Mouse (Mus musculus): ENCODE data around the gene Cnot1. TPM values are rescaled to one million over a fixed set of nuclear protein-coding genes. Genes with fewer than 3 reads are reported as not detected.

The Cnot1 gene
- total and polyA plus RNA-seq, 3 experiments, result 119 to 3,440 (median 259) TPM

DNA sequence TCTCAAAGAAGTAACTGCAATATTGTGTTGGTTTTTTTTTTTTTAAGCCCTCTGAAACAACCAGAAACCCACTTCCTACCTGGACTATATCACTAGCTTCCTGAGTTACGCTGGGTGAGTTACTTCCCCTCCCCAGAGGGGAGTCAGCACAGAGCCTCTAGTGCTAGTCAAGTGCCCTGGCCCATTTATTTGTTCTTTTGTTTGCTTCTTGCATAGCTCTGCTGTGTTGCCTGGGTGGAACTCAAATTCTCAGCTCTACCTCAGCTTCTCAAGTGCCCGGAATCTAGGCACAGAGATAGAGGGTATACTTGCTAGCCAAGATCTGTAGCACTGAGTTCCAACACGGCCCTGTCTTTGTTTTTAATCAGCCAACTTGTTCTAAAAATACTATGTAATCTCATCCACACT, 2.9 kb upstream of the Cnot1 start:
- H3K4me3 ChIP-seq (ENCODE audit: control insufficient read depth in 1 of 2, insufficient read depth in 1 of 2, low read depth in 2 of 2, low read length in 2 of 2), result peak overlapping the region; percentile 18 to 26; a peak in 3 of 4 replicates
- H3K9me3 ChIP-seq (replicated peaks; ENCODE audit: insufficient read depth, low read length), result no peaks in the 10 kb centered on the region
- peaks cover 23% of the 10 kb centered on the region for H3K79me2 ChIP-seq (ENCODE audit: control insufficient read depth, insufficient read depth, low read length, poor library complexity)
- peak overlapping the region; percentile 61 for H3K9ac ChIP-seq (ENCODE audit: control insufficient read depth, low read depth, low read length, poor library complexity, severe bottlenecking)
- peaks cover 12 to 21% of the 10 kb centered on the region in 2 experiments for H3K4me1 ChIP-seq (ENCODE audit: control insufficient read depth in 1 of 2, insufficient read depth in 2 of 2, low read length in 2 of 2)
- H3K27ac ChIP-seq (ENCODE audit: control insufficient read depth, low read depth, low read length), result peak overlapping the region; percentile 70
- TF ChIP-seq NRF1 (IDR thresholded peaks at IDR 0.05; ENCODE audit: insufficient read depth, low read depth, low read length, poor library complexity, severe bottlenecking), result no peak
- peak; percentile 83 for TF ChIP-seq ZNF384 (IDR thresholded peaks at IDR 0.05; ENCODE audit: low read depth, low read length)
- peak; percentile 52; the same call in 1 of the 2 replicates for TF ChIP-seq ELF1 (IDR thresholded peaks at IDR 0.05; ENCODE audit: low read depth, low read length)
- TF ChIP-seq RCOR1 (IDR thresholded peaks at IDR 0.05; ENCODE audit: low read depth, low read length), result no peak
- TF ChIP-seq SMC3 (IDR thresholded peaks at IDR 0.05; ENCODE audit: low read depth, low read length), result no peak
- 0 out of 2 replicates have a peak, but pooled peaks have one; percentile 24 for TF ChIP-seq TBP (IDR thresholded peaks at IDR 0.05; ENCODE audit: low read depth, low read length)
- TF ChIP-seq POLR2A (IDR thresholded peaks at IDR 0.05; ENCODE audit: control insufficient read depth in 1 of 2, insufficient read depth in 1 of 2, low read depth in 1 of 2, low read length in 2 of 2, poor library complexity in 1 of 2), result 0 out of 4 replicates have a peak, but pooled peaks of 1 of the 2 experiments have one; percentile 35
- peak; percentile 31; the same call in 1 of the 2 replicates for TF ChIP-seq MAZ (IDR thresholded peaks at IDR 0.05; ENCODE audit: low read depth, low read length)
- peaks cover 1 to 20% of the 10 kb centered on the region in 2 experiments; a peak in 3 of 4 replicates for H3K36me3 ChIP-seq (ENCODE audit: control insufficient read depth in 1 of 2, insufficient read depth in 2 of 2, low read length in 2 of 2)
- DNase-seq (ENCODE audit: low read depth, low spot score), result peak; percentile 72
- no peaks in the 10 kb centered on the region for H3K27me3 ChIP-seq (ENCODE audit: control insufficient read depth in 1 of 2, insufficient read depth in 2 of 2, low read length in 2 of 2)

- no peak overlapping the region for H3K4me3 ChIP-seq (ENCODE audit: control insufficient read depth in 1 of 2, insufficient read depth in 1 of 2, low read depth in 2 of 2, low read length in 2 of 2)
- peaks cover 12 to 27% of the 10 kb centered on the region in 2 experiments for H3K4me1 ChIP-seq (ENCODE audit: control insufficient read depth in 1 of 2, insufficient read depth in 2 of 2, low read length in 2 of 2)
- no peaks in the 10 kb centered on the region for H3K27me3 ChIP-seq (ENCODE audit: control insufficient read depth in 1 of 2, insufficient read depth in 2 of 2, low read length in 2 of 2)
- H3K9ac ChIP-seq (ENCODE audit: control insufficient read depth, low read depth, low read length, poor library complexity, severe bottlenecking), result no peak overlapping the region
- H3K9me3 ChIP-seq (replicated peaks; ENCODE audit: insufficient read depth, low read length), result no peaks in the 10 kb centered on the region
- H3K79me2 ChIP-seq (ENCODE audit: control insufficient read depth, insufficient read depth, low read length, poor library complexity), result peaks cover 33% of the 10 kb centered on the region
- peaks cover 5 to 28% of the 10 kb centered on the region in 2 experiments; a peak in 3 of 4 replicates for H3K36me3 ChIP-seq (ENCODE audit: control insufficient read depth in 1 of 2, insufficient read depth in 2 of 2, low read length in 2 of 2)
- H3K27ac ChIP-seq (ENCODE audit: control insufficient read depth, low read depth, low read length), result no peak overlapping the region
- no peak for DNase-seq (ENCODE audit: low read depth, low spot score)
- TF ChIP-seq E2F4 (IDR thresholded peaks at IDR 0.05; ENCODE audit: borderline replicate concordance, low read depth, low read length) (no peak), GATA1 (IDR thresholded peaks at IDR 0.05; ENCODE audit: low read depth, low read length) (no peak), MAZ (IDR thresholded peaks at IDR 0.05; ENCODE audit: low read depth, low read length) (no peak), SIN3A (IDR thresholded peaks at IDR 0.05; ENCODE audit: low read length) (no peak), POLR2A (IDR thresholded peaks at IDR 0.05; ENCODE audit: control insufficient read depth in 1 of 2, insufficient read depth in 1 of 2, low read depth in 1 of 2, low read length in 2 of 2, poor library complexity in 1 of 2) (no peak), BHLHE40 (IDR thresholded peaks at IDR 0.05; ENCODE audit: borderline replicate concordance, low read depth, low read length) (no peak), TAL1 (IDR thresholded peaks at IDR 0.05; ENCODE audit: low read length) (no peak), RCOR1 (IDR thresholded peaks at IDR 0.05; ENCODE audit: low read depth, low read length) (no peak), EP300 (IDR thresholded peaks at IDR 0.05; ENCODE audit: low read depth in 1 of 2, low read length in 2 of 2) (no peak), POLR2AphosphoS5 (IDR thresholded peaks at IDR 0.05; ENCODE audit: borderline replicate concordance, low read depth, low read length) (no peak), GABPA (IDR thresholded peaks at IDR 0.05; ENCODE audit: low read depth, low read length) (no peak), ZMIZ1 (IDR thresholded peaks at IDR 0.05; ENCODE audit: low read depth, low read length) (no peak)
These were observed 1.9 kb upstream of the Cnot1 start for GRCm38 (mm10) chr8:95809116-95809515.
